Mouse (Mus musculus): ENCODE data around the gene Ddx10. TPM values are rescaled to one million over a fixed set of nuclear protein-coding genes. Genes with fewer than 3 reads are reported as not detected.

Gene Ddx10
- total RNA-seq (2014; rRNA removed) (6.8 and 6.9 TPM in 2 replicates), polyA plus RNA-seq (2015; fragmentation: Nextera tagmentation; extraction: Ambion mirVana) (18.9 and 22.1 TPM in 2 replicates)

- peak within 1 kb of the TSS; percentile 65 for H3K9ac ChIP-seq (replicated peaks; ENCODE audit: low read length)
- DNase-seq (ENCODE audit: low spot score), result peak; percentile 99
- H3K27me3 ChIP-seq (ENCODE audit: insufficient read depth, low read length), result no peaks in the 10 kb centered on the region
- peaks cover 11% of the 10 kb centered on the region for H3K4me1 ChIP-seq (ENCODE audit: insufficient read depth, low read length)
- H3K4me2 ChIP-seq (ENCODE audit: low read depth, low read length), result peak within 1 kb of the TSS; percentile 92
- under 1% methylated on average over 35 of the region's 35 CpGs for WGBS
- peak within 1 kb of the TSS; percentile 85 for H3K4me3 ChIP-seq (ENCODE audit: low read length)
- peak; percentile 100 for ATAC-seq
- H3K36me3 ChIP-seq (ENCODE audit: insufficient read depth, low read length), result no peaks in the 10 kb centered on the region
- peak within 1 kb of the TSS; percentile 52; the same call in 1 of the 2 replicates for H3K27ac ChIP-seq
- TF ChIP-seq CTCF (IDR thresholded peaks at IDR 0.05; ENCODE audit: low read depth), result no peak
- no peaks in the 10 kb centered on the region for H3K9me3 ChIP-seq (ENCODE audit: low read length)
These were observed at the start of gene Ddx10 for GRCm38 (mm10) chr9:53247953-53248397. Gene Ddx10, minus strand, starts transcription at chr9:53248053.

DNA sequence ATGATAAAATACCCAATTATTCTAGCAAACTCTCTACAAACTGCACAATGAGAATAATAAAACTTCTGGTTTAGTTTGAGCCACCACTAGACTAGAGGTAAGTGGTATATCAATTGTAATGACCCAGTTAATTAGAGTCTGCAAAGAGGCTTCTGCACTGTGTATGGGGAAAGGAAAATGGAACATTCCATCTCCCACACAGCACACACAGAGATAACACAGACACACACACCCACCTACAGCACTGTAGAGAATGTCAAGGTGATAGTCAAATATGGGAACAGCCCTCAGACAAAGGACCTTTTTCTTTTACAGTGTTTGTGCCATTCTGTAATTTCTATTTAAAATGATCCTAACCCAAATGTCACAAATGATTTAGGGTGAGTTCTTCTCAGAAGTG lies 45.0 kb upstream of the Ddx10 start:
- TF ChIP-seq CTCF (IDR thresholded peaks at IDR 0.05; ENCODE audit: low read depth), result no peak
- H3K4me1 ChIP-seq (ENCODE audit: insufficient read depth, low read length), result no peaks in the 10 kb centered on the region
- no peak overlapping the region for H3K4me3 ChIP-seq (ENCODE audit: low read length)
- H3K9me3 ChIP-seq (ENCODE audit: low read length), result no peaks in the 10 kb centered on the region
- no peaks in the 10 kb centered on the region for H3K27me3 ChIP-seq (ENCODE audit: insufficient read depth, low read length)
- H3K9ac ChIP-seq (replicated peaks; ENCODE audit: low read length), result no peak overlapping the region
- ATAC-seq, result no peak
- no peaks in the 10 kb centered on the region for H3K36me3 ChIP-seq (ENCODE audit: insufficient read depth, low read length)
- H3K27ac ChIP-seq, result no peak overlapping the region
- no peak overlapping the region for H3K4me2 ChIP-seq (ENCODE audit: low read depth, low read length)
- no peak for DNase-seq (ENCODE audit: low spot score)

DNA sequence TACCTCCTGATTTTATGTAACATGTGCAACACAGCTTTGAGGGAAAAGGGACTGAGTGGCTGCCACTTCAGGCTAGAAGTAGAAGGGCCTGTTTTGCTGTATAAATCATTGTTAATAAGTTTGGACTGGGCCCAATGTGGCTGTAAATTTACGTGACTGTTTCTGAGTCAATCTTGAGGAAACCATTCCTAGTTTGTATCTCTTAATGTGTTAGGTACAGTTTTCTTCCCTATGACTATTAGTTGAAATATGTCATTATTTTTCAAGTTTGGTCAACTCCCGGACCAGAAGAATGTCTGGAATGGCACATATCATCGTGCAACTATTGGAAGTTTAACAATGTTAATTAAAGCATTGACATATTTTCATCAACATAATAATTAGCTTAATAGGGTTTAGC lies 42.2 kb upstream of the Ddx10 start:
- TF ChIP-seq CTCF (IDR thresholded peaks at IDR 0.05; ENCODE audit: low read depth), result no peak
- ATAC-seq (no peak), DNase-seq (ENCODE audit: low spot score) (no peak)

GRCm38 (mm10) chr9:53286793-53287192 lies 38.9 kb upstream of the Ddx10 start:
- DNase-seq (ENCODE audit: low spot score), result no peak
- Histone ChIP-seq H3K9me3 (ENCODE audit: low read length) (no peaks in the 10 kb centered on the region), H3K4me1 (ENCODE audit: insufficient read depth, low read length) (no peaks in the 10 kb centered on the region), H3K27me3 (ENCODE audit: insufficient read depth, low read length) (no peaks in the 10 kb centered on the region), H3K9ac (replicated peaks; ENCODE audit: low read length) (no peak overlapping the region), H3K36me3 (ENCODE audit: insufficient read depth, low read length) (no peaks in the 10 kb centered on the region), H3K27ac (no peak overlapping the region), H3K4me2 (ENCODE audit: low read depth, low read length) (no peak overlapping the region), H3K4me3 (ENCODE audit: low read length) (no peak overlapping the region)
- ATAC-seq, result no peak
- 80% methylated on average over 6 of the region's 6 CpGs for WGBS
- TF ChIP-seq CTCF (IDR thresholded peaks at IDR 0.05; ENCODE audit: low read depth), result no peak

More for the DNA sequence above, 42.2 kb upstream of the Ddx10 start:
- H3K4me3 ChIP-seq (ENCODE audit: low read length), result no peak overlapping the region
- no peak overlapping the region for H3K27ac ChIP-seq
- H3K4me1 ChIP-seq (ENCODE audit: insufficient read depth, low read length), result no peaks in the 10 kb centered on the region
- no peaks in the 10 kb centered on the region for H3K27me3 ChIP-seq (ENCODE audit: insufficient read depth, low read length)
- no peak overlapping the region for H3K4me2 ChIP-seq (ENCODE audit: low read depth, low read length)
- H3K9me3 ChIP-seq (ENCODE audit: low read length), result no peaks in the 10 kb centered on the region
- 87% methylated on average over 3 of the region's 3 CpGs for WGBS
- H3K9ac ChIP-seq (replicated peaks; ENCODE audit: low read length), result no peak overlapping the region
- H3K36me3 ChIP-seq (ENCODE audit: insufficient read depth, low read length), result no peaks in the 10 kb centered on the region

DNA sequence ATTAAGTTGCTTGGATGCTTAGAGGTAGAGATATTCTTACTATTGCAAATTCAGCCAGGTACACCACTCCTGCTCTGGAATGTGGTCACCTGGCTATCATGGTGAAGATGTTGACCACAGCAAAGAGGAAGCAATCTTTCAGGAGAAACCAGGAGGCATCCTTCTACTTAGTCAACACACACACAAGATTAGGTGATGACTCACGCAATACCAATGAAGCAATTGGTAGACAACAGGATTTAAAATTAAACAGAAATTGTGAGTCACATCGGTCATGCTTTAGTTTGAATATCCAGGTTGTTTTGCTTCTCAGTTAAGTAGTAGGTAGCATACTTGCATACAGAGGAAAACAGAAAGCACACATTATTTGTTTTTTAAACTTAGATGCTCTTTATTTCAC lies 31.1 kb upstream of the Ddx10 start:
- no peaks in the 10 kb centered on the region for H3K4me1 ChIP-seq (ENCODE audit: insufficient read depth, low read length)
- H3K9me3 ChIP-seq (ENCODE audit: low read length), result no peaks in the 10 kb centered on the region
- ATAC-seq (no peak), DNase-seq (ENCODE audit: low spot score) (no peak)
- H3K36me3 ChIP-seq (ENCODE audit: insufficient read depth, low read length), result no peaks in the 10 kb centered on the region
- no peak overlapping the region for H3K4me2 ChIP-seq (ENCODE audit: low read depth, low read length)
- H3K27ac ChIP-seq, result no peak overlapping the region
- 98% methylated on average over 2 of the region's 2 CpGs for WGBS
- H3K9ac ChIP-seq (replicated peaks; ENCODE audit: low read length), result no peak overlapping the region
- no peak for TF ChIP-seq CTCF (IDR thresholded peaks at IDR 0.05; ENCODE audit: low read depth)
- H3K4me3 ChIP-seq (ENCODE audit: low read length), result no peak overlapping the region
- no peaks in the 10 kb centered on the region for H3K27me3 ChIP-seq (ENCODE audit: insufficient read depth, low read length)

- WGBS, result 91% methylated on average over 1 of the region's 1 CpGs
- Histone ChIP-seq H3K4me2 (ENCODE audit: low read depth, low read length) (no peak overlapping the region), H3K9me3 (ENCODE audit: low read length) (no peaks in the 10 kb centered on the region), H3K27me3 (ENCODE audit: insufficient read depth, low read length) (no peaks in the 10 kb centered on the region), H3K36me3 (ENCODE audit: insufficient read depth, low read length) (no peaks in the 10 kb centered on the region), H3K4me3 (ENCODE audit: low read length) (no peak overlapping the region), H3K9ac (replicated peaks; ENCODE audit: low read length) (no peak overlapping the region), H3K4me1 (ENCODE audit: insufficient read depth, low read length) (no peaks in the 10 kb centered on the region), H3K27ac (no peak overlapping the region)
- no peak for ATAC-seq
- TF ChIP-seq CTCF (IDR thresholded peaks at IDR 0.05; ENCODE audit: low read depth), result no peak
- DNase-seq (ENCODE audit: low spot score), result no peak
These were observed 28.5 kb upstream of the Ddx10 start for GRCm38 (mm10) chr9:53276381-53276780.

DNA sequence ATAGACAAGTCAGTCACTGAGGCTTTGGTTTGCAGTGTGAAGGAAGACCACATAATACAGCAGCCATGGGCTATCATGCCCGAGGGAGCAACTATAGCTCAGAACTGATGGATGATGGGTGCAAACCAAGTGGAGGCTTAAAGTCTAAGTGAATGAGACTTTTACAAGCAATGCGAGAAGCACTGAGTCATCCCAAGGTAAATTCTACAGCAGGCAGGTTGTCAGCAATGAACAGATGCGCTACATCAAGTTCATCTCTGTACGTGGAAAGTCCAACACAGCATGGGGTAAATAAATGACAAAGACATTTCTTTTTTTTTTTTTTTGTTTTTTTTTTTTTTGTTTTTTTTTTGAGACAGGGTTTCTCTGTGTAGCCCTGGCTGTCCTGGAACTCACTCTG lies 24.9 kb upstream of the Ddx10 start:
- ATAC-seq (no peak), DNase-seq (ENCODE audit: low spot score) (no peak)
- no peak overlapping the region for H3K4me3 ChIP-seq (ENCODE audit: low read length)
- H3K36me3 ChIP-seq (ENCODE audit: insufficient read depth, low read length), result no peaks in the 10 kb centered on the region
- H3K9ac ChIP-seq (replicated peaks; ENCODE audit: low read length), result no peak overlapping the region
- WGBS, result 64% methylated on average over 4 of the region's 4 CpGs
- H3K27me3 ChIP-seq (ENCODE audit: insufficient read depth, low read length), result no peaks in the 10 kb centered on the region
- no peak for TF ChIP-seq CTCF (IDR thresholded peaks at IDR 0.05; ENCODE audit: low read depth)
- no peak overlapping the region for H3K4me2 ChIP-seq (ENCODE audit: low read depth, low read length)
- no peaks in the 10 kb centered on the region for H3K9me3 ChIP-seq (ENCODE audit: low read length)
- no peaks in the 10 kb centered on the region for H3K4me1 ChIP-seq (ENCODE audit: insufficient read depth, low read length)
- H3K27ac ChIP-seq, result no peak overlapping the region
